Mouse (Mus musculus) ZHBTc4 (cell line): ENCODE measurements around the gene Phyhipl.

Experiments
- DNase-seq: peaks from one replicate; pipeline ENCODE4 v3.0.0-alpha.2; 2011; ENCODE audit warnings: low read depth, low spot score

Gene Phyhipl

DNA sequence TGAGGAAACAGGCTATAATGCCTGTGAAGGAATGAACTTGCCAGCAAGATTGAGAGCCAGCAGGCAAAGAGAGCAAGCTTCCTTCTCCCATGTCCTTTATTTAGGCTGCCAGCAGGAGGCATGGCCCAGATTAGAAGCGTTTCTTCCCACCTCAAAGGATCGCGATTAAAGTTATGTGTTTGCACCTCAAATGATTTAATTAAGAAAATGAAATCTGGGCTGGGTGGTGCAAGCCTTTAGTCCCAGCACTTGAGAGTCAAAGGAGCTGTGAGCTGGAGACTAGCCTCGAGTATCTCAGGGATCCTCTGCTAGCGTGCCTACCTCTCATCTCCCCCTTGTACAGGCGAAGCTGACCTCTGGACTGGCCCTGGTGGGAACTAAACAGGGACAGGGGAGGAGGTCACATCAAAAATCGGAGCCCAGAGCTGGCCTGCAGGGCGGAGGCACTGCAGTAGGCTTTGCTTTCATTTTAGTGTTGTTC lies 122.4 kb downstream of the Phyhipl start:
- DNase-seq = no peak

DNA sequence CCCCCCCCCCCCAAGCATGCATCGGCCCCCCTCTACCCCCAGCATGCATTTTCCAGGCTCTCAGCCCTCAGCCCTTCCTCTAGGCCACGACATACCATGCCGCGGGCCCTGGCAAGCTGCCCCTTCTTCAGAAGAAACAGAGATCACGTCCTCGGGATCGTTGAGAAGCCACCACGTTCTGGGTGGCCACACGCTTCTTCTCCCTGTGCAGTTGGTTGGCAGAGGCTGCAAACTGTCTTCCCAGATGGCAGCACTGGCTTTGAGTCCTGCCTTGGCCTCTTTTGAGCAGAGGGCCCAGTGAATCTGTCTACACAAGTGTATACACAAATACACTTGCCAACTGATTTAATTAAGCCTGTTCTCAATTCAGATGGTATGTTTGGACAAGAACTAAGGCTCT lies 123.5 kb downstream of the Phyhipl start:
- DNase-seq = no peak

DNA sequence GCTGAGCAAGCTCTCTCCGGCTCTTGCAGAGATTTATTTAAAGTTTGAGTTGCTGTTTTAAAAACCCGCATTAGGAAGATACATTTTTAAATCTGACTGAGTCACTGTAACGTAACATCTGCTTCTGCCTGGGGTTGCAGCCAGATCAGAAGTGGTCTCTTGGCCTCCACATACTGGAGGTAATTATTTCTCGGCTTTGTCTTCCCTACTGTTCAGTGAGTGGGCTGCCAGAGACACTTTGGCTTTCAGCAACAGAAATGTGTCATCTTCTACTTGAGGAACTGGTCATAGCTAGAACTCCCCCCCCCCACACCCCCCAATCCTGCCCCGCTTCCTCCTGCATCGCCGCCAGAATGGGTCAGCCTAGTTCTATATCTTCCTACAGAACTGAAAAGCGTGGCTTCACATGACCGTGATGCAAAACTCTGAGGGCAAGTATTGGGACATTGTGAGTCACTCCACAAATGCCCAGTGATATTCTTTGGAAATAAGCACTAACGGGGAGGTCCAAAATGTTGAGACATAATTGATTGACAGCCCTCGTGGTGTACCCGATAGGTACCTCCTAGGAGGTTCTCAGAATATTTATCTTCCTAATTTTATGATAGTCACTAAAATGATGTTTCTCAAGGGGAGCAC lies 125.5 kb downstream of the Phyhipl start:
- DNase-seq = no peak

DNA sequence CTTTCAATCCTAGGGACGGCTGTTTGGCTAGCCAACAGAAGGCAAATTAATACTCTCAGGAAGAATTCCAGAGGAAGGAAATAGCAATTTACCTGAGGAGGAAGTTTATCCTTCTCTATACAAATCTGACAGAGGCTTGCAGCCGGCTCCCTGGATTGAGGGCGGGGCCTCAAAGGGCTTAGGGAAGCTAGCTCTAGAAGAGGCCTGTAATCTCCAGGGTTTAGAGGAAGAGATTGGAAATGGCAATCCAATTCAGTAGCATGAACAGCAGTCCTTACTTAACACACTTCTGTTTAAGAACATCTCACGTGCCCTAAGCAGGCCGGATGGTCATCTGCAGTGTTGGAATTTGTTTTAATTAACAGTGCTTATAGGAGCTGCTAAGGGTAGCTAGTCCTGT lies 134.4 kb downstream of the Phyhipl start:
- DNase-seq = no peak

DNA sequence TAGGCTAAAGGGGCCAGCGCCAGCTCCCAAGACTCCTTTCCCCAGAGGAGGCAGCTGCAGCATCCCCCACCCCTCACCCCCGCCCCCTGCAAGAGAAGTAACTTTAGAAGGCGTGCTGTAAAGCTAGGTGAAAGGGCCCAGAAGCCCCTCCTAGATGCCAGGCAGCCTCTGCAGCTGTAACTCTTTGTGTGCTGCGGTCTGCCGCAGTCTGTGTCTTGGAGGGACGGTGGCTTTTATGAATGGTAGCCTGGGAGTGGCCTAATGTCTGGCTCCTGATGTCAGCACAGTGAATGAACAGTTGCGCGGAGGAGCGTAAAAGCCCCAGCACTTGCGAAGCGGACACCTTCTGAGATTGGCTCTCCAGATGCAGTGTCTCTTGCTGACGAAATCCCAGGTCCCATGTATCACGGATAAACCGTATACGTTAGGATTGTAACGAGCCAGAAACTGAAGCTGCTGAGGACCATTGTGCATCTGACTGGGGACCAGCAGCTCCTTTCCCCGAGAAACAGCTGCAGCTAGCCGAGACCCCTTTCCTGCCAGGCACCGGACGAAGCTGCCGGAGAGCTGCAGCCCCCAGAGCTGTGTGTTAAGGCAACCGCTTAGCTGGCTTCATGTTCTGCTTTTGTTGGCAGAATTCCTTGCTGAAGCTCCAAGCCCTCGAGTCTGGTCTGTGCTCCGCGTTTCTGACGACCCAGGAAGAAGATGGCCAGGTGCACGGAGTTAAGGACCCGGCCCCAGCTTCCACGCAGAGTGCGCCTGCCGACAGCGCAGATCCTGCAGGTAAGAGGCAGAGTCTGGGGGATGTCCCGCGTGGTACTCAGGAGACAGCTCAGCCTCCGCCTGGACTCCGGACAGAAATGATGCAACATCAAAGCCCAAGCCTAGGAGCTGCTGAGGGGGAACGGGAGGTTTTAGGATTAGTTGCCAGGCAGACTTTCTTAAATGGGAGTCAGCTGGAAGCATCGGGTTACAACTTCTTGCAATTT lies 135.3 kb downstream of the Phyhipl start:
- peak; percentile 73 for DNase-seq

DNA sequence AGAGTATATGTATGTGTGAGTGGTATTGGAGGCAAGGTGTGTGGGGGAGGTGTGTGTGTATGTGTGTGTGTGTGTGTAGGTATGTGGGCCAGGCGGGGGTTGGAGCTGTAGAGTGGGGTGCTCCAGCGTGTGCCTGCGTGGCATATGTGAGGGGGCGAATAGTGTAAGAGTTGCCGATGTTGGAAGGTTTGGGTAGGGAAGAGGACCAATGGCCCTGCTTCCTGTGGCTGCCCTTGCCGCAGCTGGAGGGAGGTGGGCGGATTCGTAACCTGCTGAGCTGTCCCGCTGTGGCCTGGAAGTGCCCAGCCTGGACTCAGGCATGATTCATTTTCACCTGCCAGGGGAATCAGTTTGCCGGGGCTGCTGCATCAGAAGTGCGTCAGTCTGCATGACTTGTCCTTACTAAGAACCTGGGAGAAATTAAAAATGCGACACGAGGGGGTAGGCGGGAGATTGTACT lies 136.1 kb downstream of the Phyhipl start:
- DNase-seq = no peak

DNA sequence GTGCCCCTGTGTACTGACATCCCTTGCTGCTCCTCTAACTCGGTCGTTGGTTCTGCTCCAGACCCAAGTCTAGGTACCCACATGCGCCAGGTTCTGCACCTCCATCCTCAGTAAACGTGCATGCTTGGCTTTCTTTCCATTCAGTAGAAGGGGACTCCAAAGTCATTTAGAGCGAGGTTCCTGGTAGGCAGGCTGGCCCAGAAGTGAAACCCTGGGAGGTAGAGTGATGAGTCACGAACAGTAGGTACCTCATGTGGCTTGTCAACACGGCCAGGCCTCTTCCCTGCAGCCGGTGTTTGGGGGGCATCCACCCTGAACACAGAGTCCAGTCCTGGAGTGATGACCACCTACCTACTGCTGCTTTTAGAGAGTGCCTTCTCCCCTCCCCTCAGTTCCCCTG lies 139.1 kb downstream of the Phyhipl start:
- DNase-seq = no peak

DNA sequence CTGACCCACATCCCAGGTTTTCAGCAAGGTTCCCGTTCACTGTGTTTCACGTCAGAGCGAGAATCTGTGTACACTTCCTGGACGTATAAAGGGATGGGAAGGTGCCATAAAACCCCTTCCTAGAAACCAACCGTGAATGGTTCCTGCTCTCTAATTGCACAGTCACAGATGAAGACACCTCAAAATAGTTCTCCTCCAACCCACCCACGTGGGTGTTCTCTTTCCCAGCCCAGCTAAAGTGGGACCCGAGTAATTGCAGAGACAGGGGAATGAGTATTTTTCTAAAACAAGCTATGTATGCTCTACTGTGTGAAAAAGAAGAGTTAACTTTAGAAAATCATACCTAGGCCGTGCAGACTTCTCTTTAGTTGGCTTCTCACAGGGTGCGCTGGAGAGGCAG lies 140.9 kb downstream of the Phyhipl start:
- DNase-seq = no peak

DNA sequence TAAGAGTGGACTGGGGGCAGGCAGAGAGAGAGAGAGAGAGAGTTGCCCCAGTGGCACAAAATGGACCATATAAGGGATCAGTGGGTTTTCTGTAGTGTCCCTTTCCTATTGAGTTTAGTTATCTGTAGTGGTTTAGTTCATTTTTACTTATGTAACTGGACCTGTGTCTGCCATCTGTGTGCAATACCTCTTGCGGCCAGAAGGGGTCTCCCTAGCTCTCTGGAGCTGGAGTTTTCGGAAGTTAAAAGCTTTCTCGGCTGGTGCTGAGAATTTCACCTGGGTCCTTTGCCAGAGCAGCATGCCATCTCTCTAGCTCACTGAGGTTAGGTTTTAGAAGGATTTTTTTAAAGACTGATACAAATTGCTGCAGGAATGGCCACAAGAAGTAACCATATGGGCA lies 147.9 kb downstream of the Phyhipl start:
- DNase-seq = peak; percentile 64
